Mouse (Mus musculus) gonadal fat pad, adult 2 months (tissue): ENCODE data around the gene Tnfaip1. TPM values are rescaled to one million over a fixed set of nuclear protein-coding genes. Genes with fewer than 3 reads are reported as not detected.
"Not testable (repeated sequence)": the region's sequence is repeated elsewhere in the genome, so short reads cannot be mapped to it uniquely, and the experiment has no call there.

Source experiments
- DNase-seq: peaks from one replicate; pipeline ENCODE4 v3.0.0-alpha.2; 2012; ENCODE audit warnings: low read depth
- polyA plus RNA-seq: library from polyadenylated mRNA; depleted of rRNA; stranded (reverse); fragments of >200 nt; gene quantifications from 2 replicates; pipeline ENCODE4 v1.2.3, GENCODE M21; 2012

Tnfaip1 gene
- polyA plus RNA-seq, 1 experiment: 46.2 TPM

GRCm38 (mm10) chr11:78536690-78537084, 555 bp upstream of the Tnfaip1 start:
- DNase-seq: no peak

- no peak for DNase-seq
Measured at GRCm38 (mm10) chr11:78535376-78536079, 604 bp downstream of the Tnfaip1 start.

GRCm38 (mm10) chr11:78534516-78534915, 1.6 kb downstream of the Tnfaip1 start:
- no peak for DNase-seq

- not testable (repeated sequence) for DNase-seq
Measured at GRCm38 (mm10) chr11:78531515-78531914, 4.6 kb downstream of the Tnfaip1 start.

- DNase-seq: no peak
Measured at GRCm38 (mm10) chr11:78531046-78531445, 5.1 kb downstream of the Tnfaip1 start.

GRCm38 (mm10) chr11:78530001-78530400, 6.1 kb downstream of the Tnfaip1 start:
- DNase-seq: no peak

GRCm38 (mm10) chr11:78528714-78529113, 7.4 kb downstream of the Tnfaip1 start:
- DNase-seq: no peak

GRCm38 (mm10) chr11:78524838-78525237, 11.3 kb downstream of the Tnfaip1 start:
- no peak for DNase-seq

- no peak for DNase-seq
Measured at GRCm38 (mm10) chr11:78523241-78523955, 12.7 kb downstream of the Tnfaip1 start.

GRCm38 (mm10) chr11:78522481-78522997, 13.6 kb downstream of the Tnfaip1 start:
- DNase-seq: no peak

GRCm38 (mm10) chr11:78521880-78522279, 14.3 kb downstream of the Tnfaip1 start:
- no peak for DNase-seq

- DNase-seq: no peak
Measured at GRCm38 (mm10) chr11:78518931-78519330, 17.2 kb downstream of the Tnfaip1 start.

GRCm38 (mm10) chr11:78515549-78516325, 20.4 kb downstream of the Tnfaip1 start:
- no peak for DNase-seq

GRCm38 (mm10) chr11:78513106-78513790, 22.9 kb downstream of the Tnfaip1 start:
- no peak for DNase-seq

GRCm38 (mm10) chr11:78512025-78512957, 23.8 kb downstream of the Tnfaip1 start, which contains the start of the genes Tmem199 and Poldip2:
Gene Tmem199 (minus strand): TSS chr11:78512172.
Gene Poldip2 (plus strand): TSS chr11:78512193.
- DNase-seq: no peak

- no peak for DNase-seq
Measured at GRCm38 (mm10) chr11:78509148-78509547, 27.0 kb downstream of the Tnfaip1 start.

GRCm38 (mm10) chr11:78505430-78505829, 30.7 kb downstream of the Tnfaip1 start:
- no peak for DNase-seq

- no peak for DNase-seq
Measured at GRCm38 (mm10) chr11:78502909-78503650, 33.1 kb downstream of the Tnfaip1 start, which contains the start of gene Sebox. Gene Sebox (plus strand): TSS chr11:78503447.

GRCm38 (mm10) chr11:78501529-78501928, 34.6 kb downstream of the Tnfaip1 start:
- DNase-seq: no peak
